Mouse (Mus musculus) limb, embryonic 14.5 days (tissue): ENCODE data around the gene Faim. TPM values are rescaled to one million over a fixed set of nuclear protein-coding genes. Genes with fewer than 3 reads are reported as not detected.

Source experiments
- ATAC-seq: fragments of 200-750 bp; cut with Nextera tagmentation; 2 replicates; pipeline ENCODE4 v1.8.0; 2017; ENCODE audit warnings: low read depth, moderate number of reproducible peaks, moderate TSS enrichment; ENCODE audit not compliant: low FRiP score
- DNase-seq: peaks from one replicate; pipeline ENCODE4 v3.0.0-alpha.2; 2015; ENCODE audit warnings: low spot score
- H3K27ac ChIP-seq: fragments of 300-500 bp; sonication (generic); replicated peaks from 2 replicates; pipeline ENCODE4 v1.5.1; 2014; ENCODE audit warnings: low read depth, mild to moderate bottlenecking, low read length, moderate library complexity, mixed read lengths
- H3K27me3 ChIP-seq: fragments of 300-500 bp; sonication (generic); 2 replicates; pipeline ENCODE4 v1.6.1; 2014; ENCODE audit warnings: low read length, mixed read lengths; ENCODE audit not compliant: control insufficient read depth, insufficient read depth
- H3K36me3 ChIP-seq: fragments of 300-500 bp; sonication (generic); 2 replicates; pipeline ENCODE4 v1.6.1; 2014; ENCODE audit warnings: mild to moderate bottlenecking, low read length, moderate library complexity, mixed read lengths; ENCODE audit not compliant: control insufficient read depth, insufficient read depth
- H3K4me1 ChIP-seq: fragments of 300-500 bp; sonication (generic); 2 replicates; pipeline ENCODE4 v1.6.1; 2014; ENCODE audit warnings: antibody characterized with exemption, low read length, mixed read lengths; ENCODE audit not compliant: control insufficient read depth, insufficient read depth
- H3K4me2 ChIP-seq: fragments of 300-500 bp; sonication (generic); replicated peaks from 2 replicates; pipeline ENCODE4 v1.6.1; 2014; ENCODE audit warnings: low read depth, mild to moderate bottlenecking, low read length, moderate library complexity; ENCODE audit not compliant: severe bottlenecking
- H3K4me3 ChIP-seq: fragments of 300-500 bp; sonication (generic); replicated peaks from 2 replicates; pipeline ENCODE4 v1.5.1; 2014; ENCODE audit warnings: low read length
- H3K9ac ChIP-seq: fragments of 300-500 bp; sonication (generic); 2 replicates; pipeline ENCODE4 v1.6.1; 2014; ENCODE audit warnings: mild to moderate bottlenecking, low read depth, low read length, moderate library complexity; ENCODE audit not compliant: severe bottlenecking
- H3K9me3 ChIP-seq: fragments of 300-500 bp; sonication (generic); 2 replicates; pipeline ENCODE4 v1.6.1; 2016; ENCODE audit warnings: low read length; ENCODE audit not compliant: control insufficient read depth
- POLR2A ChIP-seq: fragments of 200-500 bp; IDR thresholded peaks from 2 replicates; pipeline ENCODE4 v1.8.0; 2012; ENCODE audit warnings: inconsistent platforms, mild to moderate bottlenecking, moderate library complexity, borderline replicate concordance; ENCODE audit not compliant: insufficient read depth, insufficient read length; ENCODE audit errors: extremely low read depth
- WGBS: fragments of 180-500 bp; shearing (Covaris S2); extraction: QIAGEN DNeasy Blood & Tissue Kit; methylation state at CpG from one replicate; pipeline ENCODE4 v1.1.7; 2014; 5-methylcytosine and 5-hydroxymethylcytosine counted together
- polyA plus RNA-seq, 2 experiments: library from polyadenylated mRNA; depleted of rRNA in 1 of 2; stranded (reverse) in 1 of 2; unstranded in 1 of 2; fragments of >200 nt; fragmentation: Nextera tagmentation in 1 of 2; extraction: Ambion mirVana in 1 of 2; gene quantifications; 2 replicates each; pipeline versions ENCODE4 v1.2.1 to v1.2.3; 2012 to 2014

Faim gene
- polyA plus RNA-seq, 2 experiments, result 14.2 to 41.5 TPM

DNA sequence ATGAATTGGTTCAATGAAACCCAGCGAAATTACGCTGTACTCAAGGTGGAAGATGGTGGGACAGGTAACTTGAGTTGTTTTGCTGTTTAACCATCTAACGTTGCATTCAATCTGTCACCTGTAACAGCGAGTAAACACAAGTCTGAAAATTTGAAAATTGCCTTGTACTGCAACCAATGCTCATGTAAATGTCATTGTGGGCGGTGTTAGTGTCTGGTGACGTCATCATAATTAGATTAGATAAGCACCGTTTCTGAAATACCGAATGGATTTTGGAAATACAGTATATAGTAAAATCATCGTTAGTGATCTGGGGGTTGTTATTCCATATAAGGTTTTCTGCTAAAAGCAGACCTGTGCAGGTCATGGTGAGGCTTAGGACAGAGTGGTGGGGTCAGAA is 958 bp downstream of the Faim start:
- no peaks in the 10 kb centered on the region for H3K27me3 ChIP-seq
- H3K4me3 ChIP-seq, result peak overlapping the region; percentile 81
- no peak for ATAC-seq
- peak overlapping the region; percentile 87 for H3K4me2 ChIP-seq
- no peak overlapping the region for H3K9ac ChIP-seq
- H3K9me3 ChIP-seq, result no peaks in the 10 kb centered on the region
- no peaks in the 10 kb centered on the region for H3K36me3 ChIP-seq
- peaks cover 5% of the 10 kb centered on the region; the same call in 1 of the 2 replicates for H3K4me1 ChIP-seq
- TF ChIP-seq POLR2A, result no peak
- no peak for DNase-seq
- 44% methylated on average over 9 of the region's 9 CpGs for WGBS
- H3K27ac ChIP-seq, result no peak overlapping the region

DNA sequence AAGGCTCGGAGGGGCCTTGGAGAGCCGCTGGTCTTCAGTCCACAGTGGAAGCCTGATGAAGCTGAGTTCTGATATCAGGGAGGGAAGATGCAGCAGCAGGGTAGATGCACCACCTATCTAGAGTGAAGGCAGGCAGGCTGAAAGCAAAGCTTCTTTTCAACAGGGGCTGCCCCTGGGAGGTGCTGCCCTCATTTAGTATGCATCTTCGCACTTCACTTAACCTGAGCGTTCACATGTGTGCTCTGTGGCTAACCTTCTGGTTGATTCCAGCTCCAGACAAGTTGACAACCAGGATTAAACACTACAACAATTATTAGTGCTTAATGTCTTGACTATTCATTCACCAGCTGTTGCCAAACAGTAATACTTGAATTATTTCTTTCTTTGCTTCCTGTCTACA is 7.9 kb downstream of the Faim start:
- no peaks in the 10 kb centered on the region for H3K4me1 ChIP-seq
- no peak overlapping the region for H3K4me3 ChIP-seq
- H3K27me3 ChIP-seq, result no peaks in the 10 kb centered on the region
- no peak overlapping the region for H3K4me2 ChIP-seq
- ATAC-seq, result no peak
- H3K9me3 ChIP-seq, result no peaks in the 10 kb centered on the region
- WGBS, result 94% methylated on average over 4 of the region's 4 CpGs
- no peak overlapping the region for H3K27ac ChIP-seq
- no peak for TF ChIP-seq POLR2A
- no peak for DNase-seq
- H3K36me3 ChIP-seq, result peaks cover 6% of the 10 kb centered on the region
- no peak overlapping the region for H3K9ac ChIP-seq

DNA sequence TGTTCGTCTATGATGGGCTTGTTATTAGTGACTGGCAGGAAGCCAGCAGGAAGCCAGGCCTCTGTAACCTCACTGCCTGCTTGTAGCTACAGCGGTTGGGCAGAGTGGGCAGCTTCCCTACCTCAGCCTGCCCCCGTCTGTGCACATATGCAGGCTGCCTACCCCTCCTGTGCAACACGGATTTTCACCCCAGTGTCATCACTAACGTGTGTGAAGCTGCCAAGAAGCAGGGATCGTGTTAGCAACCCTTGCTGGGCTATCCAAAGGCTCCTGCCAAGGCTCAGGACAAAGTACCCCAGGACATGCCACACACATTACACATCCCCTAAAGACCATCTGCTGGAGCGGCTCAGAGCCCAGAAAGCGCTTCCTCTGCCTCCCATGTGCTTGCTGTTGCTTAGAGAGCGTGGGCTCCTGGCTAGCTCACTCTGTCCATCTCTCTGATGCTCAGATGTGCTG is 13.7 kb downstream of the Faim start:
- Histone ChIP-seq H3K27me3 (no peaks in the 10 kb centered on the region), H3K27ac (no peak overlapping the region), H3K9ac (no peak overlapping the region), H3K4me2 (no peak overlapping the region), H3K36me3 (peaks cover 30% of the 10 kb centered on the region), H3K4me3 (no peak overlapping the region), H3K9me3 (no peaks in the 10 kb centered on the region), H3K4me1 (no peaks in the 10 kb centered on the region)
- no peak for TF ChIP-seq POLR2A
- 83% methylated on average over 9 of the region's 9 CpGs for WGBS
- DNase-seq (no peak), ATAC-seq (no peak)

DNA sequence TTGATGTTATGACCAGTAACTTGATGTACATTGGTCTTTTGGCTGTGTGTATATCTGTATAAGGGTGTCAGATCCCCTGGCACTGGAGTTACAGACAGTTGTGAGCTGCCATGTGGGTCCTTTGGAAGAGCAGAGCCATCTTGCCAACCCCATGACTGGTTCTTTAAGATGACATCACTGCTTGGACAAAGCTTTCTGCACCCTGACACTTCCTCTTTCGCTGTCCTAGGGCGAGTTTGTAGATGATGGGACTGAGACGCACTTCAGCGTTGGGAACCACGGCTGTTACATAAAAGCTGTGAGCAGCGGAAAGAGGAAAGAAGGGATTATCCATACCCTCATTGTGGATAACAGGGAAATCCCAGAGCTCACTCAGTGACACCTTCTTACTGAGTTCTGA is 15.2 kb downstream of the Faim start:
- Histone ChIP-seq H3K4me2 (no peak overlapping the region), H3K4me3 (no peak overlapping the region), H3K27me3 (no peaks in the 10 kb centered on the region), H3K9ac (no peak overlapping the region), H3K27ac (no peak overlapping the region), H3K36me3 (peaks cover 30% of the 10 kb centered on the region), H3K9me3 (no peaks in the 10 kb centered on the region), H3K4me1 (no peaks in the 10 kb centered on the region)
- no peak for TF ChIP-seq POLR2A
- 94% methylated on average over 6 of the region's 6 CpGs for WGBS
- DNase-seq (no peak), ATAC-seq (no peak)

DNA sequence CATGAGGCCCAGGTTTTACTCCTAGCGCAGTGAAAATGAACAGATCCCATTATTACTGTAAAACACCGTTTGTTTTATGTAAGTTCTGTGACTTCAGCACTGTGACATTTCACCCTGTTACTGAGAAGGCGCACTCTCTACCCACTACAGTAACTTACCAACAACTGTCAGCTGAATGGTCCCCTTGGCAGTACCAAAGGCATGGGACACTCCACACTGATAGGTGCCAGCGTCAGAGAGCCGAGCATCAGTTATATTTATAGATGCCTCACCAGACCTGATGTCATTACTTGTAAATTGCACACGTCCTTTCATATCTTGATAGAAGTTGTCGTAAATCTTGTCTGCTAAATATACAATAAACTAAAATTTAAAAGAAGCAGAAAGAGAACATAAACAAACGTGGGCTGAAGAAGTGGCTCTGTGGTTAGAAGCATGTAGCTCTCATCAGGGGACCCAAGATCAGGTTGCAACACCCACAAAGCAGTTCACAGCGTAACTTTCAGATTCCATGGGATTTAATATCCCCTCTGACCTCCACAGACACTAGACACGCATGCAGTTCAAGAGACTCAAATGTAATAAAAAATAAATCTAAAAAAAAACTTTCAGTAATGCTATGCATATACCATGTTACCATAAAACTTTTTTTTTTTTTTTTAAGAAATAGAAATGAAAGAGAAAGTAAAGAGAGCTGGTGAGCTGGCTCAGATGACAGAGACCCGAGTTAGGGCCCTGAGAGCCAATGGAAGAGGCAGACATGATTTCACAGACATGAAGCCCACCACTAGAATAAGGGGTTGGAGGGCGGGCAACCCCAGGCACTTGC is 23.1 kb downstream of the Faim start:
- Histone ChIP-seq H3K27ac (no peak overlapping the region), H3K4me2 (no peak overlapping the region), H3K9me3 (no peaks in the 10 kb centered on the region), H3K36me3 (no peaks in the 10 kb centered on the region), H3K4me3 (no peak overlapping the region), H3K4me1 (no peaks in the 10 kb centered on the region), H3K27me3 (no peaks in the 10 kb centered on the region), H3K9ac (no peak overlapping the region)
- WGBS, result 60% methylated on average over 12 of the region's 12 CpGs
- ATAC-seq (no peak), DNase-seq (no peak)
- TF ChIP-seq POLR2A, result no peak
